8 mouse cellular contexts compared by ENCODE assay signal in genomic region chr8:124520249-124521080, GRCm38 (mm10). TPM values are rescaled to one million over a fixed set of nuclear protein-coding genes. Genes with fewer than 3 reads are reported as not detected.
DNase-seq lines count a peak whose midpoint lies in the region; ATAC-seq and TF ChIP-seq lines count a peak whose summit lies in the region.

Gene Cog2, plus strand, starts transcription at chr8:124520767.

- H3K27ac ChIP-seq in hindbrain, embryonic 10.5 days: peak within 1 kb of the TSS; percentile 84
- peak within 1 kb of the TSS; percentile 26; the same call in 1 of the 2 replicates for H3K27ac ChIP-seq in lung, postnatal 0 days (ENCODE audit: low read length)

- peak within 1 kb of the TSS; percentile 82 for H3K4me3 ChIP-seq in hindbrain, embryonic 10.5 days
- H3K4me3 ChIP-seq in lung, postnatal 0 days (ENCODE audit: low read depth, low read length): peak within 1 kb of the TSS; percentile 93

- no peaks in the 10 kb centered on the region for H3K9me3 ChIP-seq in hindbrain, embryonic 10.5 days
- H3K9me3 ChIP-seq in lung, postnatal 0 days (ENCODE audit: low read length): no peaks in the 10 kb centered on the region

- peak; percentile 99 for DNase-seq in MN1 (ENCODE audit: low spot score)
- DNase-seq in cerebellum, adult 9-10 months: peak; percentile 89
- DNase-seq in hindbrain, embryonic 10.5 days (ENCODE audit: low spot score): peak; percentile 93
- peak; percentile 92 for DNase-seq in layer of hippocampus, adult 9-11 months
- peak; percentile 97 for DNase-seq in lung, postnatal 0 days (ENCODE audit: low spot score)
- peak; percentile 83 for DNase-seq in ovary, postnatal 14 days (ENCODE audit: low spot score)
- DNase-seq in thymus, postnatal 14 days: peak; percentile 92

- no peaks in the 10 kb centered on the region; the same call in 1 of the 2 replicates for H3K27me3 ChIP-seq in hindbrain, embryonic 10.5 days (ENCODE audit: insufficient read depth, poor library complexity, severe bottlenecking)
- no peaks in the 10 kb centered on the region for H3K27me3 ChIP-seq in lung, postnatal 0 days (replicated peaks; ENCODE audit: insufficient read depth, low read length)

- peaks cover 16% of the 10 kb centered on the region for H3K36me3 ChIP-seq in hindbrain, embryonic 10.5 days
- peaks cover 2% of the 10 kb centered on the region; the same call in 1 of the 2 replicates for H3K36me3 ChIP-seq in lung, postnatal 0 days (ENCODE audit: insufficient read depth, low read length)

- ATAC-seq in frontal cortex, adult (ENCODE audit: low TSS enrichment): peak; percentile 91
- ATAC-seq in lung, postnatal 0 days: peak; percentile 100

- peak within 1 kb of the TSS; percentile 78 for H3K9ac ChIP-seq in lung, postnatal 0 days (replicated peaks; ENCODE audit: low read depth)

- whole genome bisulfite sequencing in hindbrain, embryonic 10.5 days: 10% methylated on average over 50 of the region's 50 CpGs
- 10% methylated on average over 50 of the region's 50 CpGs for WGBS in lung, postnatal 0 days

- TF ChIP-seq EP300 in lung, postnatal 0 days (IDR thresholded peaks at IDR 0.05): no peak

- H3K4me2 ChIP-seq in lung, postnatal 0 days (replicated peaks; ENCODE audit: low read depth, low read length): peak within 1 kb of the TSS; percentile 89

- peak; percentile 94 for TF ChIP-seq CTCF in lung, postnatal 0 days (IDR thresholded peaks at IDR 0.05)

- peaks cover 18% of the 10 kb centered on the region for H3K4me1 ChIP-seq in hindbrain, embryonic 10.5 days (replicated peaks)
- peaks cover 5% of the 10 kb centered on the region; the same call in 1 of the 2 replicates for H3K4me1 ChIP-seq in lung, postnatal 0 days (ENCODE audit: insufficient read depth, low read depth, low read length)

RNA-seq across cellular contexts. Expression of gene Cog2, which starts in this region (rescaled TPM):
- 41.1 and 43.3 TPM in 2 replicates for polyA plus RNA-seq in hindbrain, embryonic 10.5 days (2016; fragmentation: Nextera tagmentation; extraction: Ambion mirVana)
- polyA plus RNA-seq in lung, postnatal 0 days (2015; fragmentation: Nextera tagmentation; extraction: Ambion mirVana): 23.5 and 24.5 TPM in 2 replicates

Comparison
In these comparisons a context has a peak if more than half of its experiments do, and no peak if none do; other contexts are left out.
1. Peak in every context shown above with its lines: DNase-seq, ATAC-seq, H3K4me3 ChIP-seq and H3K27ac ChIP-seq.